Mouse (Mus musculus): Measurements from ENCODE around the gene Tm6sf2. TPM values are rescaled to one million over a fixed set of nuclear protein-coding genes. Genes with fewer than 3 reads are reported as not detected.

Gene Tm6sf2
- polyA plus RNA-seq (2014; fragmentation: Illumina TruSeq; extraction: RNeasy Lipid Tissue Mini Kit (QIAGEN cat#74804); ENCODE audit: low read depth, low replicate concordance): 2.3 TPM

DNA sequence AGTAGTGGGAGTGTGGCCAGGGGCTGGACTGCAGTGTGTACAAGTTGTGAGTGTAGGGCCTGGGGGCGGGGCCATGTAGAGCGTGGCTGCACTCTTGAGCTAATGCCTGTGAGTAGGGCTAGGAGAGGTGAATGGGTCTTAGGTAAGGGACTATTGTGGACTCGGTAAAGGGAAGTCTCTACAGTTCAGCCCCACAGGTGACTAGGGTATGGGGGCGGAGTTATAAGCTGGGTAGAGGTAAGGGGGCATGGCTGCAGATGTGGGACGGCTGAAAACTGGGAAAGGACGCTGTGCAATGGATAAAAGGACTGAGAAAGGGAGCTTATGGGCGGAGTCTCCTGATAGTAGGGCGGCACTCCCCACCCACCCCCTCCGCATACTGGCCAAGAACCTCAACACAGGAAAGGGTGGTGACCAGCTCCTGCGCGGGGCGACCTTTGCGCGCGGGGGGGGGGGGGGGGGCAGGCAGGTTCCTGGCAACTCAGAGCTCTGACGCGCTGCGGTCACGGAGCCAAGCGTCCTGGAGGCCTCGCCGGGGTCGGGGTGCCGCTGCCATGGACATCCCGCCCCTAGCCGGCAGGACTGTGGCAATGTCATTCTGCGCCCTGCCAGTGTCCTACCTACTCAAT is at the start of gene Tm6sf2:
Tm6sf2 (plus strand) TSS at position 484 of the 629 bp plus-strand sequence.

DNA sequence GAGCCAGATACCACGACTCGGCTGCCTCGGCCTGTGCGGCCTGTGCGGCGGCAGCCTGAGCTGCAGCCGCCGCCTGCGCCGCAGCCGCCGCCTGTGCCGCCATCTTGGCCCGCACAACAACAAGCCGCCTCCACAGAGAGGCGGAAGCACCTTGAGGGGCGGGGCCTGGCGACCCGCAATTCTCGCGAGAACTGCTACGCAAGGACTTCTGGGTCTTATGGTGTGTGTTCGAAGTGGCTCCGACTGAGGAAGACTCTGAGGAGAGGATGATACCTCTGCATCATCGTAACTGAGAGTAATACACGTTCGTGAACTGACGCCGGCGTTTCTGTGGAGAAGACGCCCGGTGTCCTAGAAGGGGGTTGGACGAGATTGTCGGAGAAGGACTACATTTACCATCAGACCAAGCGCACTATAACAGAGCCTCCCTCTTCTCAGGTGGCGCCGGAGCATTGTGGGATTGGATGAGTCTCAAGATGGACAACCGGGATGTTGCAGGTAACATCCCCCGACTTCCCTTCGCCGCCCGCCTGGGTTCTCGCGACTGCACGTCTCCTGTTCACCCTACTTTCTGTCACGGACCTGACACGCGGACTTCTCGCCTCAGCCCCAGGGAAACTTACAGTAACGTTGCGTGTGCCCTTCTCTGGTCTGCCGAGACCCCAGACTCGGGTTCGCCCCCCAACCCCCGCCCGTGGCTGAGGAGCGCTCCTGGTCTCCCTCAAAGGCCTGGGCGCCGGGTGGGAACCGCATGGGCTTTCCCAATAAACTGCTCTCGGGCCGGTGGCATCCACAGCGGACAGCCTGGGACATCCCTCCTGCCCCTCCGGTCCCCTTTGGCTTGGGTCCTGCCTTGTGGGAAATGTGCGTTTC is 29.9 kb upstream of the Tm6sf2 start, which contains the start of the genes Mau2 and Sugp1:
Mau2 (minus strand) TSS at position 152 of the 873 bp plus-strand sequence.
Sugp1 (plus strand) TSS at position 231 of the 873 bp plus-strand sequence.

DNA sequence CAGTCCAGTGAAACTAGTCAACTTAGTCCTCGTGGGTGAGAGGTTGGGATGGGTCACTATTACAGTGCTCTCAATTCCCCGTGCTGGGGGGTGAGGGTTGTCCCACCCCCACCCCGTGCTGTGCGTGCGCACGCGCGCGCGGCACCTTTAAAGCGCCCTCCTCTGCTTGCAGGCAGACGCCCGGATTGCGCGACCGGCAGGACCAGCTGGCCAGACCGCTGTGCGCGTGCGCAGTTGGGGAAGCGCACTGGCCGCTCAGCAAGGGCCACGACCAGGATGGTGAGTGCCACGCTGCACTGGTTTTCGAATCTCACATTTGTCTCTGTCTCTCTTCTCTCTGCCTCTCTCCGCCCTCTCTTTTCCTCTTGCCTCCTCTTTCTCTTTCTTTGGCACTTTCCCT is 10.6 kb downstream of the Tm6sf2 start, which contains the start of gene Hapln4:
Hapln4 (plus strand) TSS at position 173 of the 400 bp plus-strand sequence.

DNA sequence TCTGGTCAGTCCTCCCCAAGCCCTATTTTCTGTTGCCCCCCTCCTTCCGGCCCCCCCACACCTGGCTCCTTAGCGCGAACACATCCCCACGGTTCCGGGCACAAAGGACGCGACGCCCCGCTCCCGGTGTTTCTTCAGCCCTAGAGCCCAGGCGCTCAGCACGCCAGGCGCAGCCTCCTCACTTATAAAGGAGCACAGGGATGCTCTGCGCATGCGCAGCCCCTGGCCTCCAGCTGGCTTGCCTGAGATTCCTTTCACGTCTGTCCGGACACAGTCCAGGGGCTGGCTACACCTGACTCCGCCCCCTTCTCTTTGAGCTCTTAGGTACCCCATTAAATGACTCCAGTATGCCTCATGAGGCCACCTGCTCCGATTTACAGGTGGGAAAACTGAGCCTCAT is 47.9 kb downstream of the Tm6sf2 start, which contains the start of gene Ncan:
Ncan (minus strand) TSS at position 207 of the 400 bp plus-strand sequence.

Other genes with a start within 250 kb of the Tm6sf2 start
- gene Pbx4, start 240.4 kb upstream of the Tm6sf2 start, polyA plus RNA-seq (2014; fragmentation: Illumina TruSeq; extraction: RNeasy Lipid Tissue Mini Kit (QIAGEN cat#74804); ENCODE audit: low read depth, low replicate concordance): not detected
- not detected for gene Cilp2, start 185.2 kb upstream of the Tm6sf2 start, polyA plus RNA-seq (2014; fragmentation: Illumina TruSeq; extraction: RNeasy Lipid Tissue Mini Kit (QIAGEN cat#74804); ENCODE audit: low read depth, low replicate concordance)
- not detected for gene Tssk6, start 170.7 kb upstream of the Tm6sf2 start, polyA plus RNA-seq (2014; fragmentation: Illumina TruSeq; extraction: RNeasy Lipid Tissue Mini Kit (QIAGEN cat#74804); ENCODE audit: low read depth, low replicate concordance)
- gene Ndufa13, start 170.4 kb upstream of the Tm6sf2 start, polyA plus RNA-seq (2014; fragmentation: Illumina TruSeq; extraction: RNeasy Lipid Tissue Mini Kit (QIAGEN cat#74804); ENCODE audit: low read depth, low replicate concordance): 1.2 TPM
- not detected for gene Yjefn3, start 170.2 kb upstream of the Tm6sf2 start, polyA plus RNA-seq (2014; fragmentation: Illumina TruSeq; extraction: RNeasy Lipid Tissue Mini Kit (QIAGEN cat#74804); ENCODE audit: low read depth, low replicate concordance)
- 5.7 TPM for gene Gatad2a, start 76.5 kb upstream of the Tm6sf2 start, polyA plus RNA-seq (2014; fragmentation: Illumina TruSeq; extraction: RNeasy Lipid Tissue Mini Kit (QIAGEN cat#74804); ENCODE audit: low read depth, low replicate concordance)
- 7.8 TPM for gene Mau2, start 30.2 kb upstream of the Tm6sf2 start, polyA plus RNA-seq (2014; fragmentation: Illumina TruSeq; extraction: RNeasy Lipid Tissue Mini Kit (QIAGEN cat#74804); ENCODE audit: low read depth, low replicate concordance)
- gene Sugp1, start 30.1 kb upstream of the Tm6sf2 start, polyA plus RNA-seq (2014; fragmentation: Illumina TruSeq; extraction: RNeasy Lipid Tissue Mini Kit (QIAGEN cat#74804); ENCODE audit: low read depth, low replicate concordance): 4.8 TPM
- gene Hapln4, start 10.5 kb downstream of the Tm6sf2 start, polyA plus RNA-seq (2014; fragmentation: Illumina TruSeq; extraction: RNeasy Lipid Tissue Mini Kit (QIAGEN cat#74804); ENCODE audit: low read depth, low replicate concordance): not detected
- gene Ncan, start 47.9 kb downstream of the Tm6sf2 start, polyA plus RNA-seq (2014; fragmentation: Illumina TruSeq; extraction: RNeasy Lipid Tissue Mini Kit (QIAGEN cat#74804); ENCODE audit: low read depth, low replicate concordance): not detected
- gene Nr2c2ap, start 58.4 kb downstream of the Tm6sf2 start, polyA plus RNA-seq (2014; fragmentation: Illumina TruSeq; extraction: RNeasy Lipid Tissue Mini Kit (QIAGEN cat#74804); ENCODE audit: low read depth, low replicate concordance): 1.2 TPM
- gene Rfxank, start 66.2 kb downstream of the Tm6sf2 start, polyA plus RNA-seq (2014; fragmentation: Illumina TruSeq; extraction: RNeasy Lipid Tissue Mini Kit (QIAGEN cat#74804); ENCODE audit: low read depth, low replicate concordance): 0.81 TPM
- 9.1 TPM for gene Borcs8, start 66.6 kb downstream of the Tm6sf2 start, polyA plus RNA-seq (2014; fragmentation: Illumina TruSeq; extraction: RNeasy Lipid Tissue Mini Kit (QIAGEN cat#74804); ENCODE audit: low read depth, low replicate concordance)
- gene Mef2b, start 66.8 kb downstream of the Tm6sf2 start, polyA plus RNA-seq (2014; fragmentation: Illumina TruSeq; extraction: RNeasy Lipid Tissue Mini Kit (QIAGEN cat#74804); ENCODE audit: low read depth, low replicate concordance): not detected
- 4.8 TPM for gene Tmem161a, start 99.4 kb downstream of the Tm6sf2 start, polyA plus RNA-seq (2014; fragmentation: Illumina TruSeq; extraction: RNeasy Lipid Tissue Mini Kit (QIAGEN cat#74804); ENCODE audit: low read depth, low replicate concordance)
- 4.1 TPM for gene Slc25a42, start 139.4 kb downstream of the Tm6sf2 start, polyA plus RNA-seq (2014; fragmentation: Illumina TruSeq; extraction: RNeasy Lipid Tissue Mini Kit (QIAGEN cat#74804); ENCODE audit: low read depth, low replicate concordance)
- 3.2 TPM for gene Sugp2, start 161.3 kb downstream of the Tm6sf2 start, polyA plus RNA-seq (2014; fragmentation: Illumina TruSeq; extraction: RNeasy Lipid Tissue Mini Kit (QIAGEN cat#74804); ENCODE audit: low read depth, low replicate concordance)
- 0.93 TPM for gene Armc6, start 161.5 kb downstream of the Tm6sf2 start, polyA plus RNA-seq (2014; fragmentation: Illumina TruSeq; extraction: RNeasy Lipid Tissue Mini Kit (QIAGEN cat#74804); ENCODE audit: low read depth, low replicate concordance)
- not detected for gene Homer3, start 209.9 kb downstream of the Tm6sf2 start, polyA plus RNA-seq (2014; fragmentation: Illumina TruSeq; extraction: RNeasy Lipid Tissue Mini Kit (QIAGEN cat#74804); ENCODE audit: low read depth, low replicate concordance)
- 2.9 TPM for gene Ddx49, start 229.6 kb downstream of the Tm6sf2 start, polyA plus RNA-seq (2014; fragmentation: Illumina TruSeq; extraction: RNeasy Lipid Tissue Mini Kit (QIAGEN cat#74804); ENCODE audit: low read depth, low replicate concordance)
- gene Cope, start 229.6 kb downstream of the Tm6sf2 start, polyA plus RNA-seq (2014; fragmentation: Illumina TruSeq; extraction: RNeasy Lipid Tissue Mini Kit (QIAGEN cat#74804); ENCODE audit: low read depth, low replicate concordance): 0.65 TPM
- gene Cers1, start 242.9 kb downstream of the Tm6sf2 start, polyA plus RNA-seq (2014; fragmentation: Illumina TruSeq; extraction: RNeasy Lipid Tissue Mini Kit (QIAGEN cat#74804); ENCODE audit: low read depth, low replicate concordance): not detected

All from kidney, adult 10 weeks (tissue).